Mouse (Mus musculus): ENCODE results near the gene Nup210l. TPM values are rescaled to one million over a fixed set of nuclear protein-coding genes. Genes with fewer than 3 reads are reported as not detected.

Nup210l gene
- polyA plus RNA-seq, 2 experiments, result 0.28 TPM; not detected in 1

GRCm38 (mm10) chr3:90155996-90156395 lies 52.1 kb downstream of the Nup210l start:
- Histone ChIP-seq H3K4me2 (ENCODE audit: low read depth) (no peak overlapping the region), H3K36me3 (replicated peaks; ENCODE audit: control insufficient read depth, insufficient read depth, low read depth) (no peaks in the 10 kb centered on the region), H3K4me1 (replicated peaks; ENCODE audit: control insufficient read depth in 2 of 2, insufficient read depth in 2 of 2, low read length in 1 of 2) (no peaks in the 10 kb centered on the region), H3K9me3 (ENCODE audit: control insufficient read depth, low read length) (no peaks in the 10 kb centered on the region), H3K9ac (replicated peaks) (no peak overlapping the region), H3K4me3 (ENCODE audit: insufficient read depth in 1 of 2, low read depth in 2 of 2, low read length in 2 of 2) (no peak overlapping the region), H3K27ac (no peak overlapping the region), H3K27me3 (ENCODE audit: control insufficient read depth, insufficient read depth, low read length) (no peaks in the 10 kb centered on the region)
- no peak for ATAC-seq (ENCODE audit: insufficient read depth)
- 43% methylated on average over 5 of the region's 5 CpGs for WGBS (ENCODE audit: insufficient replicate concordance)
- no peak for DNase-seq (ENCODE audit: low read depth in 3 of 3, low spot score in 3 of 3)
- TF ChIP-seq CTCF (IDR thresholded peaks at IDR 0.05; ENCODE audit: low read depth) (no peak), EP300 (IDR thresholded peaks at IDR 0.05; ENCODE audit: low read depth) (no peak)

- no peak overlapping the region for H3K4me2 ChIP-seq (ENCODE audit: low read depth)
- no peak for DNase-seq (ENCODE audit: low read depth in 3 of 3, low spot score in 3 of 3)
- 0 out of 4 replicates have a peak, but pooled peaks cover 0 to 1% of the 10 kb centered on the region in 2 experiments for H3K4me1 ChIP-seq (replicated peaks; ENCODE audit: control insufficient read depth in 2 of 2, insufficient read depth in 2 of 2, low read length in 1 of 2)
- H3K36me3 ChIP-seq (replicated peaks; ENCODE audit: control insufficient read depth, insufficient read depth, low read depth), result no peaks in the 10 kb centered on the region
- H3K9ac ChIP-seq (replicated peaks), result no peak overlapping the region
- H3K9me3 ChIP-seq (ENCODE audit: control insufficient read depth, low read length), result no peaks in the 10 kb centered on the region
- H3K27ac ChIP-seq, result no peak overlapping the region
- WGBS (ENCODE audit: insufficient replicate concordance), result 77% methylated on average over 9 of the region's 9 CpGs
- H3K27me3 ChIP-seq (ENCODE audit: control insufficient read depth, insufficient read depth, low read length), result no peaks in the 10 kb centered on the region
- no peak overlapping the region for H3K4me3 ChIP-seq (ENCODE audit: insufficient read depth in 1 of 2, low read depth in 2 of 2, low read length in 2 of 2)
- no peak for ATAC-seq (ENCODE audit: insufficient read depth)
- TF ChIP-seq EP300 (IDR thresholded peaks at IDR 0.05; ENCODE audit: low read depth) (no peak), CTCF (IDR thresholded peaks at IDR 0.05; ENCODE audit: low read depth) (no peak)
Measured at GRCm38 (mm10) chr3:90159757-90160156, 55.8 kb downstream of the Nup210l start.

GRCm38 (mm10) chr3:90161541-90161940 lies 57.6 kb downstream of the Nup210l start:
- Histone ChIP-seq H3K4me3 (ENCODE audit: insufficient read depth in 1 of 2, low read depth in 2 of 2, low read length in 2 of 2) (no peak overlapping the region), H3K4me2 (ENCODE audit: low read depth) (no peak overlapping the region), H3K27me3 (ENCODE audit: control insufficient read depth, insufficient read depth, low read length) (no peaks in the 10 kb centered on the region), H3K9me3 (ENCODE audit: control insufficient read depth, low read length) (no peaks in the 10 kb centered on the region), H3K4me1 (replicated peaks; ENCODE audit: control insufficient read depth in 2 of 2, insufficient read depth in 2 of 2, low read length in 1 of 2) (0 out of 4 replicates have a peak, but pooled peaks cover 0 to 1% of the 10 kb centered on the region in 2 experiments), H3K36me3 (replicated peaks; ENCODE audit: control insufficient read depth, insufficient read depth, low read depth) (no peaks in the 10 kb centered on the region), H3K9ac (replicated peaks) (no peak overlapping the region), H3K27ac (no peak overlapping the region)
- TF ChIP-seq EP300 (IDR thresholded peaks at IDR 0.05; ENCODE audit: low read depth), result no peak
- no peak for TF ChIP-seq CTCF (IDR thresholded peaks at IDR 0.05; ENCODE audit: low read depth)
- no peak for DNase-seq (ENCODE audit: low read depth in 3 of 3, low spot score in 3 of 3)
- no peak for ATAC-seq (ENCODE audit: insufficient read depth)
- WGBS (ENCODE audit: insufficient replicate concordance), result 27% methylated on average over 3 of the region's 3 CpGs

GRCm38 (mm10) chr3:90179566-90179965 lies 75.6 kb downstream of the Nup210l start:
- DNase-seq (ENCODE audit: low read depth in 3 of 3, low spot score in 3 of 3), result no peak
- Histone ChIP-seq H3K4me1 (replicated peaks; ENCODE audit: control insufficient read depth in 2 of 2, insufficient read depth in 2 of 2, low read length in 1 of 2) (peaks cover 0 to 3% of the 10 kb centered on the region in 2 experiments; a peak in 1 of 4 replicates), H3K4me3 (ENCODE audit: insufficient read depth in 1 of 2, low read depth in 2 of 2, low read length in 2 of 2) (no peak overlapping the region), H3K27ac (no peak overlapping the region), H3K4me2 (ENCODE audit: low read depth) (no peak overlapping the region), H3K9ac (replicated peaks) (no peak overlapping the region), H3K9me3 (ENCODE audit: control insufficient read depth, low read length) (no peaks in the 10 kb centered on the region), H3K27me3 (ENCODE audit: control insufficient read depth, insufficient read depth, low read length) (no peaks in the 10 kb centered on the region), H3K36me3 (replicated peaks; ENCODE audit: control insufficient read depth, insufficient read depth, low read depth) (no peaks in the 10 kb centered on the region)
- ATAC-seq (ENCODE audit: insufficient read depth), result no peak
- WGBS (ENCODE audit: insufficient replicate concordance), result 44% methylated on average over 3 of the region's 3 CpGs
- TF ChIP-seq CTCF (IDR thresholded peaks at IDR 0.05; ENCODE audit: low read depth), result no peak
- TF ChIP-seq EP300 (IDR thresholded peaks at IDR 0.05; ENCODE audit: low read depth), result no peak

- no peak overlapping the region for H3K9ac ChIP-seq (replicated peaks)
- DNase-seq (ENCODE audit: low read depth in 3 of 3, low spot score in 3 of 3), result no peak
- H3K4me3 ChIP-seq (ENCODE audit: insufficient read depth in 1 of 2, low read depth in 2 of 2, low read length in 2 of 2), result no peak overlapping the region
- H3K9me3 ChIP-seq (ENCODE audit: control insufficient read depth, low read length), result no peaks in the 10 kb centered on the region
- no peak overlapping the region for H3K4me2 ChIP-seq (ENCODE audit: low read depth)
- H3K4me1 ChIP-seq (replicated peaks; ENCODE audit: control insufficient read depth in 2 of 2, insufficient read depth in 2 of 2, low read length in 1 of 2), result peaks cover 0 to 3% of the 10 kb centered on the region in 2 experiments; a peak in 1 of 4 replicates
- no peaks in the 10 kb centered on the region for H3K27me3 ChIP-seq (ENCODE audit: control insufficient read depth, insufficient read depth, low read length)
- no peaks in the 10 kb centered on the region for H3K36me3 ChIP-seq (replicated peaks; ENCODE audit: control insufficient read depth, insufficient read depth, low read depth)
- TF ChIP-seq EP300 (IDR thresholded peaks at IDR 0.05; ENCODE audit: low read depth), result no peak
- TF ChIP-seq CTCF (IDR thresholded peaks at IDR 0.05; ENCODE audit: low read depth), result no peak
- ATAC-seq (ENCODE audit: insufficient read depth), result no peak
- WGBS (ENCODE audit: insufficient replicate concordance), result 61% methylated on average over 3 of the region's 3 CpGs
- H3K27ac ChIP-seq, result no peak overlapping the region
Measured at GRCm38 (mm10) chr3:90183581-90183980, 79.6 kb downstream of the Nup210l start.
